Mouse (Mus musculus) heart, embryonic 14.5 days (tissue): ENCODE results near the gene Ggct. TPM values are rescaled to one million over a fixed set of nuclear protein-coding genes. Genes with fewer than 3 reads are reported as not detected.

Experiments used
- polyA plus RNA-seq: library from polyadenylated mRNA; unstranded; fragments of >200 nt; fragmentation: Nextera tagmentation; extraction: Ambion mirVana; gene quantifications from 2 replicates; pipeline ENCODE4 v1.2.1, GENCODE M21; 2014

The Ggct gene
- polyA plus RNA-seq, 1 experiment from 2014 or later: 6.8 TPM

Other genes starting within 250 kb of the Ggct start
- gene Znrf2, start 176.0 kb downstream of the Ggct start, polyA plus RNA-seq: 3.8 TPM in 2 replicates
- gene Nod1, start 20.3 kb downstream of the Ggct start, polyA plus RNA-seq: 4.6 and 4.9 TPM in 2 replicates
- gene Gars, start 45.1 kb upstream of the Ggct start, polyA plus RNA-seq: 149 and 164 TPM in 2 replicates
- 10.0 and 12.4 TPM in 2 replicates for gene Crhr2, start 140.1 kb upstream of the Ggct start, polyA plus RNA-seq
- 0.24 TPM in 1 of 2 replicates, not detected in the other for gene Inmt, start 182.1 kb upstream of the Ggct start, polyA plus RNA-seq
- 8.9 and 9.5 TPM in 2 replicates for gene Mindy4, start 210.4 kb upstream of the Ggct start, polyA plus RNA-seq